Mouse (Mus musculus) thymus, adult 2 months (tissue): ENCODE measurements at regions not wholly inside any gene's neighbourhood (a gene's known extent, or its start where the extent isn't known, plus 50 kb on each side); places are given as distances from the start of the nearest gene placed in this dataset.

Source experiments
- CTCF ChIP-seq: fragments of 200-500 bp; IDR thresholded peaks from 2 replicates; pipeline ENCODE4 v1.5.1; 2012; ENCODE audit warnings: mild to moderate bottlenecking, control low read depth, low read length, moderate library complexity, borderline replicate concordance; ENCODE audit not compliant: control insufficient read depth, poor library complexity, insufficient read depth; ENCODE audit errors: extremely low read depth
- POLR2A ChIP-seq: fragments of 200-500 bp; IDR thresholded peaks from 2 replicates; pipeline ENCODE4 v1.6.1; 2012; ENCODE audit warnings: mild to moderate bottlenecking, low read length, control low read depth, moderate library complexity; ENCODE audit not compliant: control insufficient read depth, poor library complexity, insufficient read depth; ENCODE audit errors: extremely low read depth

GRCm38 (mm10) chr12:9513926-9514325 is 56.0 kb upstream of the Osr1 start:
- TF ChIP-seq CTCF: no peak
- no peak for TF ChIP-seq POLR2A
